Mouse (Mus musculus) liver, postnatal 0 days (tissue): ENCODE data around the gene Rhbdf2.

Experiments
- CTCF ChIP-seq: sonication (generic); IDR thresholded peaks from 2 replicates; pipeline ENCODE4 v1.5.1; 2016; ENCODE audit warnings: antibody characterized with exemption, low read depth
- EP300 ChIP-seq: IDR thresholded peaks from 2 replicates; pipeline ENCODE4 v1.6.1; 2016; ENCODE audit warnings: antibody characterized with exemption, low read depth, mild to moderate bottlenecking

- TF ChIP-seq CTCF (no peak), EP300 (no peak)
Measured at GRCm38 (mm10) chr11:116646136-116646535, 19.3 kb upstream of the Rhbdf2 start.
